Mouse (Mus musculus) midbrain, postnatal 0 days (tissue): Measurements from ENCODE around the gene Fto. TPM values are rescaled to one million over a fixed set of nuclear protein-coding genes. Genes with fewer than 3 reads are reported as not detected.

Source experiments
- ATAC-seq: fragments of 200-750 bp; cut with Nextera tagmentation; 2 replicates; pipeline ENCODE4 v1.8.0; 2017; ENCODE audit warnings: moderate number of reproducible peaks, mild to moderate bottlenecking, moderate TSS enrichment, moderate library complexity; ENCODE audit not compliant: low FRiP score
- DNase-seq: peaks from one replicate; pipeline ENCODE4 v3.0.0-alpha.2; 2015; ENCODE audit warnings: low spot score
- H3K27ac ChIP-seq: fragments of 300-500 bp; sonication (generic); 2 replicates; pipeline ENCODE4 v1.5.1; 2014; ENCODE audit warnings: low read depth, mild to moderate bottlenecking, low read length, mixed read lengths
- H3K27me3 ChIP-seq: fragments of 300-500 bp; sonication (generic); 2 replicates; pipeline ENCODE4 v1.6.1; 2014; ENCODE audit warnings: low read length, control low read depth, mixed read lengths; ENCODE audit not compliant: insufficient read depth
- H3K36me3 ChIP-seq: fragments of 300-500 bp; sonication (generic); 2 replicates; pipeline ENCODE4 v1.6.1; 2014; ENCODE audit warnings: low read length, control low read depth, mixed read lengths; ENCODE audit not compliant: insufficient read depth
- H3K4me1 ChIP-seq: fragments of 300-500 bp; sonication (generic); 2 replicates; pipeline ENCODE4 v1.6.1; 2014; ENCODE audit warnings: mild to moderate bottlenecking, control low read depth, antibody characterized with exemption, low read length, mixed read lengths; ENCODE audit not compliant: insufficient read depth
- H3K4me2 ChIP-seq: fragments of 300-500 bp; sonication (generic); 2 replicates; pipeline ENCODE4 v1.6.1; 2014; ENCODE audit warnings: low read depth, mild to moderate bottlenecking, low read length, mixed read lengths; ENCODE audit not compliant: poor library complexity, severe bottlenecking
- H3K4me3 ChIP-seq: fragments of 300-500 bp; sonication (generic); 2 replicates; pipeline ENCODE4 v1.5.1; 2014; ENCODE audit warnings: low read depth, mild to moderate bottlenecking, low read length, moderate library complexity
- H3K9ac ChIP-seq: fragments of 300-500 bp; sonication (generic); replicated peaks from 2 replicates; pipeline ENCODE4 v1.6.1; 2014; ENCODE audit warnings: mild to moderate bottlenecking, low read length, moderate library complexity, mixed read lengths; ENCODE audit not compliant: poor library complexity, severe bottlenecking
- H3K9me3 ChIP-seq: fragments of 300-500 bp; sonication (generic); 2 replicates; pipeline ENCODE4 v1.6.1; 2016; ENCODE audit warnings: low read length, control low read depth
- CTCF ChIP-seq: IDR thresholded peaks from 2 replicates; pipeline ENCODE4 v1.5.1; 2016; ENCODE audit warnings: antibody characterized with exemption, mild to moderate bottlenecking
- WGBS: fragments of 180-500 bp; shearing (Covaris S2); extraction: QIAGEN DNeasy Blood & Tissue Kit; methylation state at CpG from one replicate; pipeline ENCODE4 v1.1.7; 2014; 5-methylcytosine and 5-hydroxymethylcytosine counted together
- polyA plus RNA-seq: library from polyadenylated mRNA; unstranded; fragments of >200 nt; fragmentation: Nextera tagmentation; extraction: Ambion mirVana; gene quantifications from 2 replicates; pipeline ENCODE4 v1.2.1, GENCODE M21; 2015
- total RNA-seq: library from RNA; depleted of rRNA; stranded (reverse); fragments of >200 nt; gene quantifications from 2 replicates; pipeline ENCODE4 v1.2.3, GENCODE M21; 2014

Fto gene
- total and polyA plus RNA-seq, 2 experiments from 2014 or later = 97.9 to 151 TPM

GRCm38 (mm10) chr8:91290576-91290975 lies 22.7 kb upstream of the Fto start:
- no peak for TF ChIP-seq CTCF
- H3K27me3 ChIP-seq = no peaks in the 10 kb centered on the region
- H3K4me1 ChIP-seq = no peaks in the 10 kb centered on the region
- peaks cover 3% of the 10 kb centered on the region; the same call in 1 of the 2 replicates for H3K36me3 ChIP-seq
- DNase-seq (no peak), ATAC-seq (no peak)
- H3K9me3 ChIP-seq = no peaks in the 10 kb centered on the region
- no peak overlapping the region for H3K4me2 ChIP-seq
- no peak overlapping the region for H3K27ac ChIP-seq
- H3K4me3 ChIP-seq = no peak overlapping the region
- WGBS = 88% methylated on average over 4 of the region's 4 CpGs
- H3K9ac ChIP-seq = no peak overlapping the region

GRCm38 (mm10) chr8:91295786-91296185 lies 17.5 kb upstream of the Fto start:
- Histone ChIP-seq H3K4me3 (no peak overlapping the region), H3K4me2 (no peak overlapping the region), H3K4me1 (no peaks in the 10 kb centered on the region), H3K27me3 (no peaks in the 10 kb centered on the region), H3K27ac (no peak overlapping the region), H3K9ac (no peak overlapping the region), H3K9me3 (no peaks in the 10 kb centered on the region), H3K36me3 (0 out of 2 replicates have a peak, but pooled peaks cover 7% of the 10 kb centered on the region)
- TF ChIP-seq CTCF = no peak
- WGBS = 90% methylated on average over 5 of the region's 5 CpGs
- DNase-seq (no peak), ATAC-seq (no peak)

GRCm38 (mm10) chr8:91298672-91299071 lies 14.7 kb upstream of the Fto start:
- WGBS = 89% methylated on average over 2 of the region's 2 CpGs
- no peaks in the 10 kb centered on the region for H3K9me3 ChIP-seq
- H3K36me3 ChIP-seq = peaks cover 13% of the 10 kb centered on the region; the same call in 1 of the 2 replicates
- no peak for DNase-seq
- no peak for TF ChIP-seq CTCF
- H3K4me3 ChIP-seq = no peak overlapping the region
- H3K9ac ChIP-seq = no peak overlapping the region
- no peak overlapping the region for H3K4me2 ChIP-seq
- no peaks in the 10 kb centered on the region for H3K4me1 ChIP-seq
- H3K27me3 ChIP-seq = no peaks in the 10 kb centered on the region
- H3K27ac ChIP-seq = no peak overlapping the region
- ATAC-seq = no peak

GRCm38 (mm10) chr8:91304481-91305386 lies 8.6 kb upstream of the Fto start:
- no peak overlapping the region for H3K4me2 ChIP-seq
- no peak for DNase-seq
- no peak overlapping the region for H3K27ac ChIP-seq
- H3K9me3 ChIP-seq = no peaks in the 10 kb centered on the region
- no peak overlapping the region for H3K4me3 ChIP-seq
- no peaks in the 10 kb centered on the region for H3K27me3 ChIP-seq
- no peaks in the 10 kb centered on the region for H3K4me1 ChIP-seq
- WGBS = 86% methylated on average over 17 of the region's 17 CpGs
- ATAC-seq = no peak
- peak; percentile 54 for TF ChIP-seq CTCF
- no peak overlapping the region for H3K9ac ChIP-seq
- H3K36me3 ChIP-seq = peaks cover 17% of the 10 kb centered on the region

- no peak for TF ChIP-seq CTCF
- 79% methylated on average over 2 of the region's 2 CpGs for WGBS
- ATAC-seq = no peak
- Histone ChIP-seq H3K4me3 (peak overlapping the region; percentile 69), H3K4me1 (peaks cover 8% of the 10 kb centered on the region; the same call in 1 of the 2 replicates), H3K27me3 (no peaks in the 10 kb centered on the region), H3K9me3 (no peaks in the 10 kb centered on the region), H3K9ac (peak overlapping the region; percentile 61; the same call in 1 of the 2 replicates), H3K36me3 (no peaks in the 10 kb centered on the region), H3K27ac (no peak overlapping the region; the same call in 1 of the 2 replicates), H3K4me2 (peak overlapping the region; percentile 70)
- DNase-seq = no peak
These were observed 983 bp upstream of the Fto start for GRCm38 (mm10) chr8:91312342-91312741.

GRCm38 (mm10) chr8:91317567-91318227 lies 4.4 kb downstream of the Fto start:
- Histone ChIP-seq H3K27ac (no peak overlapping the region), H3K9ac (no peak overlapping the region), H3K4me1 (peaks cover 8% of the 10 kb centered on the region; the same call in 1 of the 2 replicates), H3K36me3 (no peaks in the 10 kb centered on the region), H3K4me3 (no peak overlapping the region), H3K9me3 (no peaks in the 10 kb centered on the region), H3K27me3 (no peaks in the 10 kb centered on the region), H3K4me2 (no peak overlapping the region)
- no peak for TF ChIP-seq CTCF
- ATAC-seq (no peak), DNase-seq (no peak)
- WGBS = 94% methylated on average over 5 of the region's 5 CpGs
